Mouse (Mus musculus): Measurements from ENCODE around the gene Olfr91.
"Not testable (repeated sequence)": the region's sequence is repeated elsewhere in the genome, so short reads cannot be mapped to it uniquely, and the experiment has no call there.

Gene Olfr91

DNA sequence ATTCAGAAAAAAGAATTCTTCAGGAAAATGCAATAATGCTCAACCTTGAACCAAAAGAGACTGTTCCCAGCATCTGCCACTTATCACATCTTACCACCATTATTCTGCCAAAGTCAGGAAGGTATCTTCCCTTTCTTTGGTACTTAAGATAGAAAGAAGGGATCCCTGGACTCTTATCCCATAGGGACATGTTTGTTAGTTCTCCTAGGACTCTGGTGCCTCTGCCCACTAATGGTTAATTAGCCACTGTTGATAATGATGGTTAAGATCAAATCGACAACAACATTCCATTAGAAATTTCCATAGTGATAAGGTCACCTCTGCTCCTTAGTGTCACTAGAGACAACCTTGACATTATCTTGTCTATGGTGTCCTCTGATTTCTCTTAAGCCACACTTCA lies at the start of gene Olfr91:
Olfr91 (minus strand) TSS at position 101 of the 400 bp plus-strand sequence.
- DNase-seq (ENCODE audit: low spot score) = no peak

DNA sequence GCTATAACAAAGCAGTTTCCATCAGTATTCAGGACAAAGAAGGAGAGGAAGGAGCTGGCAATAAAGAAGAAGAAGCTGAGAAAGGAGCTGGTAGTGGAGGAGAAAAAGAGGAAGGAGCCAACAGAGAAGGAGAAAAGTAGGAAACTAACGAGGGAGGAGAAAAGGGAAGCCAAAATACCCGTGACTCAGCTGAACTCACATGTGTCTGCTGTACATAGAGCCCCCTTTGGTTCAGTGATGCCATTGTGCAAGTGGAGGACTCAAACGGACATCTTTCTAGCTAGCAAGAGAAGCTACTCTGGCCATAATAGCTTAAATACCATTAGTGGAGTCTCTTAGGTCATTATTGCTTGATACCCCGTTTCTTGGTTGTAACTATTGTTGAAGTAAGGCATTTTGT lies 33.3 kb upstream of the Olfr91 start:
- DNase-seq (ENCODE audit: low spot score) = not testable (repeated sequence)

DNA sequence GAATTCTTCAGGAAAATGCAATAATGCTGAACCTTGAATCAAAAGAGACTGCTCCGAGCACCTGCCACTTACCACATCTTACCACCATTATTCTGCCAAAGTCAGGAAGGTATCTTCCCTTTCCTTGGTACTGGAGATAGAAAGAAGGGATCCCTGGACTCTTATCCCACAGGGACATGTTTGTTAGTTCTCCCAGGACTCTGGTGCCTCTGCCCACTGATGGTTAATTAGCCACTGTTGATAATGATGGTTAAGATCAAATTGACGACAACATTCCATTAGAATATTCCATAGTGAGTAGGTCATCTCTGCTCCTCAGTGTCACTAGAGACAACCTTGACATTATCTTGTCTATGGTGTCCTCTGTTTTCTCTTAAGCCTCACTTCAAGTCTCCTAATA lies 21.9 kb upstream of the Olfr91 start, which contains the start of gene Olfr92:
Olfr92 (minus strand) TSS at position 101 of the 400 bp plus-strand sequence.
- DNase-seq (ENCODE audit: low spot score) = no peak

DNA sequence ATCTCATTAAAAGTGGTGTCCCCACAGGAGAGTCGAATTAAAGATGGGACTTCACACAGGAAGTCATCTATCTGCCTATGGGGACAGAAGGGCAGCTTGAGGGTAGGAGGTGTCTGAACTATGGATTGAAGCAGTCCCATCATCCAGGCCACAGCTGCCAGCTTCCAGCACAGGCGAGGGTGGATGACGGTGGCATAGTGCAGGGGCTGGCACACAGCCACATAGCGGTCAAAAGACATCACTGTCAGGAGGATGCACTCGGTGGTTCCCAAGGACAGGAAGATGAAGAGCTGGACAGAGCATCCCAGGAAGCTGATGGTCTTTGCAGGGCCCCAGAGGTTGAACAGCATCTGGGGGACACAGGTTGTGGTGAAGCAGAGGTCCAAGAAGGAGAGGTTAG lies 4.8 kb downstream of the Olfr91 start:
- no peak for DNase-seq (ENCODE audit: low spot score)

DNA sequence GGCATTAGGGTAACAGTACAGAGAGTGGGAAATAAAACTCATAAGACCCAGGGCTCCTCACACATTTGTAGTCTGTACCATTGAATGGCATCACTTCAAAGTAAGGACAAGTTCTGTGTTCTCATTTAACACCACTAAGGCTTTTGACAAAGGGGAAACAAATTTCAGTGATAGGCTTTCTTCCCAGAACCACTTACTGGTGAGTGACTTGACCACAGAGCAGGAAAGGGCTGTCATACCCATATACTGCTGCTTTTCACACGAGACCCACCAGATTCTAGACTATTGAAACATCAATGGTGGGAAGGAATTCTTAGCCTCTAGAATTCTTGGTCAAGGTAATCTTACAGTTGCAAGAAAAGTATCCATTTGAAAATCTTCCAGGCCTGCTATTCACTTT lies 5.9 kb downstream of the Olfr91 start:
- DNase-seq (ENCODE audit: low spot score) = no peak

DNA sequence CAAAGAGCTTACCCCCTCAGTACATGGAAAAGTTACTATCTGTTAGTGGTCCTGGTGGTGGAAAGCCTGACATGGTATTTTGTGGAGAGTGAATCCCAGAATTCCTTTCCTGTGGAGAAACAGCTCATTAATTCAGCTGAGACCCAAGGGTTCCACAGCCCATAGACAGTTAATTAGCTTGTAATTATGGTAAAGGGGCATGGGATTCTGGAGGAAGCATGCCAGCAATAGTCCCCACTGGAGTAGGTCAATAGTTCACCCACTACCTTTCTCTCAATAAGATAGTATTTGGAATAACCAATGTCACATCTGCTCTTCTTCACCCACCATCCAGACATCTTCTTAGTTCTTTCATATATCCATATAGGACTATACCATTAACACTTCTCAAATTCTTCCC lies 9.7 kb downstream of the Olfr91 start, which contains the start of gene Olfr90:
Olfr90 (minus strand) TSS at position 101 of the 400 bp plus-strand sequence.
- no peak for DNase-seq (ENCODE audit: low spot score)

DNA sequence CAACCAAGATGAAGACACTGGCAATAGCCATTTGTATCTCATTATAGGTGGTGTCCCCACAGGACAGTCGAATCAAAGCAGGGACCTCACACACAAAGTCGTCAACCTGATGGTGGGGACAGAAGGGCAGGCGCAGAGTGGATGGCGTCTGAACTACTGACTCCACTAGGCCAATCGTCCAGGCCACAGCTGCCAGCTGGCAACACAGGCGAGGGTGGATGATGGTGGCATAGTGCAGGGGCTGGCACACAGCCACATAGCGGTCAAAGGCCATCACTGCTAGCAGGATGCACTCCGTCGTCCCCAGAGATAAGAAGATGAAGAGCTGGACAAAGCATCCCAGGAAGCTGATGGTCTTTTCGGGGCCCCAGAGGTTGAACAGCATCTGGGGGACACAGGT lies 12.5 kb downstream of the Olfr91 start:
- no peak for DNase-seq (ENCODE audit: low spot score)

DNA sequence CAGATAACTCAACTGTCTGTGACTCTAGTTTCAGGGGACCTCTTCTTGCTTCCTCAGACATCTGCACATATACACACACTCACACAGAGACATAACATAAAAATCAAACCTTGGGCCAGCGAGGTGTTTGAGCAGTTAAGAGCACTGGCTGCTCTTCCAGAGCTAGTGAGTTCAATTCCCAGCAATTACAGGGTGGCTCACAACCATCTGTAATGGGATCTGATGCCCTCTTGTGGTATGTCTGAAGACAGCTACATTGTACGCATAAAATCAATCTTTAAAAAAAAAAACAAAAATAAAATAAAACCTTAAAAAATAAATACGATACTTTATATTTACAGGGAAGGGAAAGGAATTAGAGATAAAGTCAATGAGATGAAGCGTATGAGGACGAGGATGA lies 13.4 kb downstream of the Olfr91 start:
- no peak for DNase-seq (ENCODE audit: low spot score)

DNA sequence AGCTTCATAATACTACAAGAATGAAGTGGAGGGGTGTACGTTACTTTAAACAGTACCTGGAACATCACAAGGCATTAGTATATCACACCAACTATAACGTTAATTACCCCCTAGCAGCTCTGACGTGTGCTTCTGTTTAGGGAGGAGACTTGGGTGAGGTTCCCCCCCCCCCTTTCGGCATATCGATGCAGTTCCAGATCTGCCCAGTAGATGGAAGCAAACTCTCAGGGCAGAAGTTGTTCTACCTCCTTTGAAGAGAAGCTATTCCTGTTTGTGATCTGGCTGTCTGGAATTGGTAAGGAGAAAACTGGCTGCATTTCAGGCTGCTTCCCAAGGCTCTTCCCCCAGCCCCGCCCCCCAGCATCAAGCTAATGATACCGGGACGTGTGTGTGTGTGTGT lies 14.8 kb downstream of the Olfr91 start:
- no peak for DNase-seq (ENCODE audit: low spot score)

DNA sequence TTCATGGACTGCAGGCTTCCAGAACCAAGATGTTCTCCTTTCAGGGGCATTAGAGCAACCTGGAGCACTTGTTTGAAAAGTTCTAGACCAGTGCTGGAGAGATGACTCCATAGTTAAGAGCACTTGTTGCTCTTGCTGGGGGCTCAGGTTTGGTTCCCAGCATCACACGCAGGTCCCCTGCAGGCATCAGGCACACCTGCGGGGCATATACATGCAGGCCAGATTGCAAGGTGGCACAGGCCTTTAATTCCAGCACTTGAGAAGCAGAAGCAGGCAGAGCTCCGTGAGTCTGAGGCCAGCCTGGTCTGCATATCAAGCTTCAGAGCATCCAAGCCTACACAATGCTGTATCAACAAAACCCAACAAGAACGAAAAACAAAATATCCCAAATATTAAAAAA lies 16.4 kb downstream of the Olfr91 start:
- DNase-seq (ENCODE audit: low spot score) = no peak

DNA sequence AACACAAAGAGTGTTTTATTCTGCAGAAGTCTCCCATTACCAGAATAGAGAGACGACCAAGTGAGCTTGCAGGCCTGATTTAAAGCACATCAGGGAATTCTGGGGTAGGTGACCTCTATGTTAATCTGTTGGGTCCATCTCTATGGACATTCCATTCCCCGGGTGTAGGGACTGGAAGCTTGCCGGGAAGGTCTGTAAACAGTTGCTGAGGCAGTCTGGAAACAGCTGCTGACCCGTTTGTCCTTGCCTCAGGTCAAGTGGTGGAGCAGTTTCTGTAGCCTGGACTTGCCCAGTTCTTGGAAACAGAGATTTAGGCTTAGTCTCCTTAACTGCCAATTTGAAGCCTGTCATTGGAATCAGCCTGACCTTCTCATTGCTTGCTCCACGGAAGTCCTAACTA lies 18.0 kb downstream of the Olfr91 start:
- DNase-seq (ENCODE audit: low spot score) = no peak

DNA sequence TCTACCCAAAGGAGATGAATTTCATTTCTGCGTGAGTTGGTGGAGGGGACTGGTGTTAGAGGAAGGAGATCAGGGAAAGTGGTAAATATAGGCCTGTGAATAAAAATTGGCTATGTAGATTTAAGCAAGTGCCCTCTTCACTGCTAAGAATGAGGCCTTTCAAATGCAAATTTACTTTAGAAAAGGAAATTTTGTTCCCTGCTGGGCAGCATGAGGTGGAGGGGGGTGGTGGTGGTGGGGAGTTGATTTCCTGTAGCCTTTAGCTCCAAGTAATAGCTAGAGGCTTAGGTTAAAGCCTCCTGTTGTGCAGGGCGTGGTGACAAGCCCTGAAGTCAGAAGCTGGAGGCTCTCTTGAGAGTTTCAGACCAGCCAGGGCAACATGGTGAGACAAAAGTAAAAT lies 19.1 kb downstream of the Olfr91 start:
- no peak for DNase-seq (ENCODE audit: low spot score)

DNA sequence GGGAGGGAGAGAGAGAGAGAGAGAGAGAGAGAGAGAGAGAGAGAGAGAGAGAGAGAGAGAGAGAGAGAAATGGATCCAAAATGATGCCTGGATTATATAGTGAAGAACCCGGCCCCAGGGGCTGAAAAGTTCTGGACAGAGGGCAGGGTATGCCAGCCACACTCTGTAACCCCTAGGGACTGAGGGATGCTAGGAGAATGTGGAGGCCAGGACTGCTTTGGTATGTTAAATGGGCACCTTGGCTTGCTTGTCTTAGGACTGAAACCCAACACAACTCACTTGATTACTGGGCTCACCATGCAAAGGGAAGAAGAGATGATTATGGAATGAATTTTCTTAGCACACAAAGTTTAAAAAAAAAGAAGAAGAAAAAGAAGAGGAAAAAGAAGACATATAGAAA lies 19.9 kb downstream of the Olfr91 start:
- no peak for DNase-seq (ENCODE audit: low spot score)

DNA sequence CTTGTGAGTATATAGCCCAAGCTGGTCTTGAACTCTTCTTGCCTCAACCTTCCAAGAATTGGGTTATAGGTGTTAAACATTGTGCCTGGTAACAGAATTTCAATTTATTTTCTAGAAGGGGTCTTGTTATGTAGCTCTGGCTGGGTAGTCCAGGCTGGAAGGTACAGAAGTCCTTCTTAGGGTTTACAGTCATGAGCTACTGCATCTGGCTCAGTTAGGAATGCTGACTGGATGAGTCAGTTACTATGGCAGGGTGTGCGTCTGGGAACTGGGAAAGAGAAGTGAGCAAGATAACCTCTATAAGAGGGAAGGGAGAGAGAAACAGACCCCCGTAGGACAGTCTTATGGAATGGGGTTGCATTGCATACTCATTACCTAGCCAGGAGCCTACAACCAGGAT lies 22.3 kb downstream of the Olfr91 start:
- no peak for DNase-seq (ENCODE audit: low spot score)

DNA sequence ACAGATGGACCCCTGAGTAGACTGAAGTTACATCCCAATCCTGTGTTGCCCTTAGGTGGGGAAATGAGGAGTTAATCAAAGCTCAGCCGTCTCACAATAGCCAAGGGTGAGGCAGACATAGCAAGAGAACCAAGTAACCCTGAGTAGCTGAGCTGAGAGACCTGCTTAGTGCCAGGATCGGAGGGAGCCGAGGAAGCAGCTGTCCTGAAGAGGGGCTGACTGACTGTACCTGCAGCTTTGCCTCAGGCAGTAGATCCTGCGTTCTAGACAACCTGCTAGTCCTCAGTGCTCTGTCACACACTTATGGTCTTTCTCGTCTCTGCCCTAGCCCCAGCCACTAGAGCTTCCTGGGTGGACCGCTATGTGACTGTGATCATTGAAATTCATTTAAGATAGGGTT lies 22.9 kb downstream of the Olfr91 start:
- no peak for DNase-seq (ENCODE audit: low spot score)

DNA sequence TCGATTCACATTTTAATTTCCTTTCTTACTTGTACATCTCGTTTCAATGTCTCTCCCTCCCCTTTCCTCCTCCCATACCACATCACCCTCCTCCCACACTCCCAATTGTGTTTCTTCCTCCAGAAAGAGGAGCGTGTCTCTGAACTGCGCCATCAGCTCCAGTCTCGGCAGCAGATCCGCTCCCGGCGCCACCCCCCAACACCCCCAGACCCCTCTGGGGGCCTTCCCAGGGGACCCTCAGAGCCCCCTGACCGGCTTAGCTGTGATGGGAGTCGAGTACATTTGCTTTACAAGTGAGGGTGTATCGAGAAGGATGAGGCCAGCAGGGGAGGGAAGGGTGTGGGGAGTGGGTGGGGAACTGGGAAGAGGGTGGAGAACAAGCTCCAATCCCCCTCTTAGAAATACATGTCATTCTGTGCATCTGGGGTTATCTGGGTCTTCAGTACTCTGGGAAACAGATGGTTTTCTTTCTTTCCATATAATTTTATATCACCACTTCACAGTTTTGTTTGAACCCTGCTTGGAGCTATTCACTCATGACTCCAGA lies 25.3 kb downstream of the Olfr91 start:
- DNase-seq (ENCODE audit: low spot score) = no peak

DNA sequence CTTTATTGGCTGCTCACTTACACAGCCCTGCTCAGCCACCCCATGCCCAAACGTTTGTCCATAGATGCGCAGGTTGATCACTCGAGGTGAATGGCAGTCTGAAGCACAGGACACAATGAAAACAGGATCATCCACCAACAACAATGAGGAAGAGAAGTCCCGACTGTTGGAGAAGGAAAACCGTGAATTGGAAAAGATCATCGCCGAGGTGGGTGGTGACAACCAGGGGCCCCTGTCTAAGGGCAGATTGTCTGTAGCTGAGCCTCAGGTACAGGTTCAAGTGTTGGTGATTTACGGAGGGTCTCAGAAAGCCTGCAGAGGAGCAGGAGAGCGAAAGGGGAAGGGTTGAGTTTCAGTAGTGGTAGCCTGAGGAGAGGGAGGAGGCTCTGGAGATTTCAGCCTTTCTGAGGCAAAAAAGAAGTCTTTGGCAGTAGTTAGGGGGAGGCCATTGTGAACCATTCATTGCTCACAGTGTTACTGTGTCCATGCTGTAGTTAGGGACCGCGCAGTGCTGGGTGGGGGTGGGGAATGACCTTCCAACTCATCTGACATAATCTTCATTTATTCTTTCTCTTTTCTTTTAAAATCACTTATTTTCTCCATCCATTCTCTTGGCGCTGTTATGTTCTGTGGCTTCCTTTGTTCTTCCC lies 25.9 kb downstream of the Olfr91 start:
- DNase-seq (ENCODE audit: low spot score) = no peak

DNA sequence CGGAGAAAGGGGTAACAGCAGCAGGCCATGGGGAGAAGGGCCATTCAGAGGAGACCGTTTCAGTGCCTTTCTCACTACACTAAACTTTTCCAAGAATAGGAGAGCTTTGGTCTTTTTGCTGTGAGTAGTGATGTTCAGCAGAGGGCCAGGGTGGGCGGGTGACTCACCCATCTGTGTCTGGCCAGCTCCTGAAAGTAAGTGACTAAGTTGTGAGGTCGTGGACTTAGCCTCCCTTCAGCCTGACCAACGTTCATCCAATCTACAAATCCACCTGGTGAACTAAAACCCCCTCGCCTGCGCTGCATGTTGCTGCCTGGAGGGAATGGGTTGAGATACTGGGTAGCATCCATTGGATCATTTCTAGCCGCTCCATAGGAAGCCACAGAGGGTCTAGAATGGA lies 28.0 kb downstream of the Olfr91 start:
- no peak for DNase-seq (ENCODE audit: low spot score)

DNA sequence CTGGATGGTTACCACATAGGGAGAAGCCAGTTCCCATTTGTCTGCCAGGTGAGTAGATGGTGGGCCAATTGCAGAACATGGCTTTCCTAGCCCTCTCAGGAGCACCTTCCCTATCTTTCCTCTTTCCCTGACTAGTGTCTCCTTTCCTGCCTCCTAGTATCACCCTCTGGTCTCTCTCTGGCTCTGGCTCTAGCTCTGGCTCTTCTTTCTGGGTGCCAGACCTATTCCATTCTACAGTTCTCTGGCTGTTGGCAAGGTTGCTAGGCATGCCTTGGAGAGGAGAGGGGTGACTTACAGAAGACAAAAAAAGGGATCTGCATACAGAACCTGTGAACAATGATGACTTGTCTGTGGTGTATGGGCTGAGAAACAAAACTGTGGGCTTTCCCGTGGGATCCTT lies 30.2 kb downstream of the Olfr91 start:
- DNase-seq (ENCODE audit: low spot score) = no peak

DNA sequence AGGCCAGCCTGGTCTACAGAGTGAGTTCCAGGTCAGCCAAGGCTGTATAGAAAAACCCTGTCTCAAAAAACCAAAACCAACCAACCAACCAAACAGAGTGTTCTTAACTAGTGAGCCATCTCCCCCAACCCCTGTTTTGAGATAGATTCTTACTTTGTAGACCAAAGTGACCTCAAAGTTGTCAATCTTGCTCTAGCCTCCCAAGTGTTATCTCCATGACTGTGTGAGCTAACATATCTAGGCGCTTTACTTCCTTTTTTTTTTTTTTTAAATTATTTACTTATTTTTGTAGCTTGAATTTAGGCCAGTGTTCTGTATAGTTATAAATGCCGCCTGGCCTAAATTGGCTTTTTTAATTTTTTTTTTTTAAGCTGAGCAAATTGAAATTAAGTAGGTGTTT lies 32.1 kb downstream of the Olfr91 start:
- no peak for DNase-seq (ENCODE audit: low spot score)

DNA sequence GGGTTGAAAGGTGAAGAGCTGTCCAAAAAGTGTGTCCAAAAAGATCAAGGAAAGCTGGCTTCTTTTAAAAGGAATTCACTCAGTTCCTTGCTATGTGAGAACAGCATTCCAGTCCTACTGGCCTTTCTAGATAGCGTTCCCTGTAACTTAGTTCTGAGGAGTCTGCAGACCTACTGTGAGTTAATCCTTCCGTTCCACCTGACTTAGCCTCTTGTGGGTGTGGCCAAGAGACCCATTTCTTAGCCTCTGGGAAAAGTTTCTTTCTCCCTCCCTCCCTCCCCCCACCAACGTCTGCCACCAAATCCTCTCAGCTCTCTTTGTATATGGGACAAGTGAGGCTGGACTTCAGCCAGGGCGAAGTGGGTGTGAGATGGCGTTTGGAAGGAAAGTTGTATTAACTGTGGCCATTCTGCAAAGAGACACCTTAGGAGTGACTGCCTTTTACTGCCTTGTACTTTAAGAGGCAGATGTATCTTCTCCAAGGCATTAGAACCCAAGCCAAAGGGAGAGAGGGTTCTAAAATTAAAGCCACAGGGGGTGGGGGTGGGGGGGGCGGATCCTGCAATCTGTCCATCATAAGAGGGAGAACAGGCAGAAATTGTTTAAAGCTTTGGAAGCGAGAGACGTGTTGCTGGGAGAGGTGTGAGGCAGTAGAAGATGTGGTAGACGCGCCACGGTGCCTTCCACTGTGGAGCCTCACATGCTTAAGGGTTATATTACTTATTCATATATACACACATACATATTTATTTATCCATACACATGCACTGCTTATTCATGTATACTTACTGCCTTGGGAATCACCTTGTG lies 34.2 kb downstream of the Olfr91 start:
- no peak for DNase-seq (ENCODE audit: low spot score)

DNA sequence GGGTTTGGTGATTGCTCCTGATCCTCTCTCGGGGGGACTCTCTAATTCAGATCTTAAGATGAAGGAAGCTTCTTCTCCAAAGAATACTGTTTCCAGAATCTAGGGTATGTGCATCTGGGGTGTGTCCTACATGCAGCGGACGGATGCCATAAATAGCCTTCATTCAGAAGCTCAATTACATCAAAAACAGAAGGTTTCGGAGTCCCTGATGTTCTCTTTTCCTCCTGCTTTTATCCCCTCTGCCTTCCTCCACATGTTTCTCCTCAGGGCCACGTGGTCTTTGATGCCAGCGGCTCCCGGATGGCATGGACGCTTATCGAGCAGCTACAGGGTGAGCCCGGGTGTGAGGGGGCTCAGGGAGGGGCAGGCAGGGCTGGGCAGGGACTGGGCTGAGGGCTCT lies 35.0 kb downstream of the Olfr91 start:
- DNase-seq (ENCODE audit: low spot score) = no peak

DNA sequence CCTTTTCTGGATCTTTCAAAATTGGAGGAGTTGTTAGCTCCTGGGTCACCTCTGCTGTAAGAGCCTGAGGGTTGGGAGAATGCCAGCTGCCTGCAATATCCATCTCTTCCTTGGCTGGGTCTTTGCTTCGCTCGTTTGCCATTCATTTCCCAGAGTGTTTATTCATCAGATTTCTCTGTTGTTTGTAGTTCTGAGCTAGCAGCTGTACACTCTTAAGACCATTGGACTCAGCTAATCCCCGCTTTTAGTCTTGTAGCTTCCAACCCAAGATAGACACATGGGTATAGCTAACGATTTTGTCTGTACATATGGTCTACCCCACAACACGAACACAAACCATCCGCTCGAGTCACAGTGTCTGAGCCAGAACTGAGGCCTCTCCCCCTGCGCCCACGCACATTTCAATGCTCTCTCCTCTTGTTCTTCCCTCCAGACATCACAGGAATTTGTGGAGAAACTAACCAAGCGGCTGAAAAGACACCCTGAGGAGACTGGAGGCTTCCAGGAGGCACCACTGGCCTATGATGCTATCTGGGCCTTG lies 35.9 kb downstream of the Olfr91 start:
- no peak for DNase-seq (ENCODE audit: low spot score)
